Mouse (Mus musculus): ENCODE measurements around the gene Myo1a. TPM values are rescaled to one million over a fixed set of nuclear protein-coding genes. Genes with fewer than 3 reads are reported as not detected.

Myo1a gene
- polyA plus RNA-seq, 1 experiment from 2014 or later = 0.73 TPM

GRCm38 (mm10) chr10:127664891-127665290, 40.1 kb upstream of the Myo1a start:
- Histone ChIP-seq H3K9me3 (ENCODE audit: control insufficient read depth, low read length) (no peaks in the 10 kb centered on the region), H3K36me3 (ENCODE audit: control insufficient read depth, insufficient read depth, low read length) (no peaks in the 10 kb centered on the region), H3K27ac (ENCODE audit: low read depth, low read length) (no peak overlapping the region), H3K4me2 (ENCODE audit: low read length) (peak overlapping the region; percentile 96), H3K4me1 (ENCODE audit: control insufficient read depth, insufficient read depth, low read depth, low read length) (peaks cover 28% of the 10 kb centered on the region), H3K9ac (ENCODE audit: low read depth, low read length) (no peak overlapping the region), H3K27me3 (replicated peaks; ENCODE audit: control insufficient read depth, insufficient read depth, low read length) (peaks cover 44% of the 10 kb centered on the region), H3K4me3 (ENCODE audit: low read length) (no peak overlapping the region)
- ATAC-seq = no peak
- 14% methylated on average over 13 of the region's 13 CpGs for WGBS

- no peaks in the 10 kb centered on the region for H3K9me3 ChIP-seq (ENCODE audit: control insufficient read depth, low read length)
- H3K36me3 ChIP-seq (ENCODE audit: control insufficient read depth, insufficient read depth, low read length) = no peaks in the 10 kb centered on the region
- peaks cover 41% of the 10 kb centered on the region for H3K27me3 ChIP-seq (replicated peaks; ENCODE audit: control insufficient read depth, insufficient read depth, low read length)
- H3K4me2 ChIP-seq (ENCODE audit: low read length) = peak overlapping the region; percentile 96
- H3K4me3 ChIP-seq (ENCODE audit: low read length) = peak overlapping the region; percentile 57
- peak overlapping the region; percentile 71 for H3K9ac ChIP-seq (ENCODE audit: low read depth, low read length)
- peaks cover 28% of the 10 kb centered on the region for H3K4me1 ChIP-seq (ENCODE audit: control insufficient read depth, insufficient read depth, low read depth, low read length)
- H3K27ac ChIP-seq (ENCODE audit: low read depth, low read length) = no peak overlapping the region
- WGBS = 3% methylated on average over 14 of the region's 14 CpGs
- ATAC-seq = no peak
These were observed 39.4 kb upstream of the Myo1a start for GRCm38 (mm10) chr10:127665366-127666181.

- ATAC-seq = peak; percentile 74
- under 1% methylated on average over 59 of the region's 73 CpGs for WGBS
- H3K4me1 ChIP-seq (ENCODE audit: control insufficient read depth, insufficient read depth, low read depth, low read length) = peaks cover 25% of the 10 kb centered on the region; the same call in 1 of the 2 replicates
- H3K36me3 ChIP-seq (ENCODE audit: control insufficient read depth, insufficient read depth, low read length) = no peaks in the 10 kb centered on the region
- peak within 1 kb of the TSS; percentile 72 for H3K27ac ChIP-seq (ENCODE audit: low read depth, low read length)
- peaks cover 35% of the 10 kb centered on the region for H3K27me3 ChIP-seq (replicated peaks; ENCODE audit: control insufficient read depth, insufficient read depth, low read length)
- peak within 1 kb of the TSS; percentile 71 for H3K9ac ChIP-seq (ENCODE audit: low read depth, low read length)
- no peaks in the 10 kb centered on the region for H3K9me3 ChIP-seq (ENCODE audit: control insufficient read depth, low read length)
- H3K4me2 ChIP-seq (ENCODE audit: low read length) = peak within 1 kb of the TSS; percentile 96
- H3K4me3 ChIP-seq (ENCODE audit: low read length) = peak within 1 kb of the TSS; percentile 57
These were observed 38.3 kb upstream of the Myo1a start, which contains the start of gene Nemp1 for GRCm38 (mm10) chr10:127666501-127667268. Nemp1 (plus strand) TSS chr10:127666901.

- peak overlapping the region; percentile 14; the same call in 1 of the 2 replicates for H3K9ac ChIP-seq (ENCODE audit: low read depth, low read length)
- no peaks in the 10 kb centered on the region for H3K9me3 ChIP-seq (ENCODE audit: control insufficient read depth, low read length)
- peaks cover 18% of the 10 kb centered on the region; the same call in 1 of the 2 replicates for H3K4me1 ChIP-seq (ENCODE audit: control insufficient read depth, insufficient read depth, low read depth, low read length)
- H3K36me3 ChIP-seq (ENCODE audit: control insufficient read depth, insufficient read depth, low read length) = no peaks in the 10 kb centered on the region
- peak overlapping the region; percentile 96 for H3K4me2 ChIP-seq (ENCODE audit: low read length)
- peak overlapping the region; percentile 57 for H3K4me3 ChIP-seq (ENCODE audit: low read length)
- peaks cover 30% of the 10 kb centered on the region for H3K27me3 ChIP-seq (replicated peaks; ENCODE audit: control insufficient read depth, insufficient read depth, low read length)
- WGBS = 3% methylated on average over 35 of the region's 35 CpGs
- ATAC-seq = peak; percentile 41
- H3K27ac ChIP-seq (ENCODE audit: low read depth, low read length) = peak overlapping the region; percentile 72
These were observed 37.5 kb upstream of the Myo1a start for GRCm38 (mm10) chr10:127667269-127668092.

- WGBS = 2% methylated on average over 39 of the region's 40 CpGs
- no peak for ATAC-seq
- H3K4me2 ChIP-seq (ENCODE audit: low read length) = peak within 1 kb of the TSS; percentile 96
- no peaks in the 10 kb centered on the region for H3K36me3 ChIP-seq (ENCODE audit: control insufficient read depth, insufficient read depth, low read length)
- peaks cover 15% of the 10 kb centered on the region; the same call in 1 of the 2 replicates for H3K4me1 ChIP-seq (ENCODE audit: control insufficient read depth, insufficient read depth, low read depth, low read length)
- H3K27me3 ChIP-seq (replicated peaks; ENCODE audit: control insufficient read depth, insufficient read depth, low read length) = peaks cover 26% of the 10 kb centered on the region
- H3K27ac ChIP-seq (ENCODE audit: low read depth, low read length) = peak within 1 kb of the TSS; percentile 72
- H3K4me3 ChIP-seq (ENCODE audit: low read length) = peak within 1 kb of the TSS; percentile 57
- H3K9me3 ChIP-seq (ENCODE audit: control insufficient read depth, low read length) = no peaks in the 10 kb centered on the region
- peak within 1 kb of the TSS; percentile 14; the same call in 1 of the 2 replicates for H3K9ac ChIP-seq (ENCODE audit: low read depth, low read length)
These were observed 36.6 kb upstream of the Myo1a start, which contains the start of gene Nab2 for GRCm38 (mm10) chr10:127668093-127669050. Nab2 (minus strand) TSS chr10:127668568.

GRCm38 (mm10) chr10:127669170-127669569, 35.8 kb upstream of the Myo1a start:
- H3K27me3 ChIP-seq (replicated peaks; ENCODE audit: control insufficient read depth, insufficient read depth, low read length) = peaks cover 19% of the 10 kb centered on the region

GRCm38 (mm10) chr10:127670185-127670584, 34.8 kb upstream of the Myo1a start:
- 95% methylated on average over 2 of the region's 2 CpGs for WGBS
- Histone ChIP-seq H3K4me2 (ENCODE audit: low read length) (no peak overlapping the region), H3K9me3 (ENCODE audit: control insufficient read depth, low read length) (no peaks in the 10 kb centered on the region), H3K4me1 (ENCODE audit: control insufficient read depth, insufficient read depth, low read depth, low read length) (peaks cover 15% of the 10 kb centered on the region; the same call in 1 of the 2 replicates), H3K9ac (ENCODE audit: low read depth, low read length) (no peak overlapping the region), H3K36me3 (ENCODE audit: control insufficient read depth, insufficient read depth, low read length) (no peaks in the 10 kb centered on the region), H3K27ac (ENCODE audit: low read depth, low read length) (no peak overlapping the region), H3K4me3 (ENCODE audit: low read length) (no peak overlapping the region), H3K27me3 (replicated peaks; ENCODE audit: control insufficient read depth, insufficient read depth, low read length) (peaks cover 9% of the 10 kb centered on the region)
- no peak for ATAC-seq

More at GRCm38 (mm10) chr10:127669170-127669569, 35.8 kb upstream of the Myo1a start:
- Histone ChIP-seq H3K9me3 (ENCODE audit: control insufficient read depth, low read length) (no peaks in the 10 kb centered on the region), H3K4me1 (ENCODE audit: control insufficient read depth, insufficient read depth, low read depth, low read length) (peaks cover 15% of the 10 kb centered on the region; the same call in 1 of the 2 replicates), H3K9ac (ENCODE audit: low read depth, low read length) (no peak overlapping the region), H3K4me2 (ENCODE audit: low read length) (no peak overlapping the region), H3K27ac (ENCODE audit: low read depth, low read length) (no peak overlapping the region), H3K4me3 (ENCODE audit: low read length) (no peak overlapping the region), H3K36me3 (ENCODE audit: control insufficient read depth, insufficient read depth, low read length) (no peaks in the 10 kb centered on the region)
- WGBS = 18% methylated on average over 7 of the region's 7 CpGs
- ATAC-seq = no peak

GRCm38 (mm10) chr10:127671276-127671675, 33.7 kb upstream of the Myo1a start:
- Histone ChIP-seq H3K9ac (ENCODE audit: low read depth, low read length) (no peak overlapping the region), H3K4me3 (ENCODE audit: low read length) (no peak overlapping the region)
- WGBS = 43% methylated on average over 2 of the region's 2 CpGs

More at GRCm38 (mm10) chr10:127671276-127671675, 33.7 kb upstream of the Myo1a start:
- no peak overlapping the region for H3K27ac ChIP-seq (ENCODE audit: low read depth, low read length)
- no peak for ATAC-seq
- no peaks in the 10 kb centered on the region for H3K36me3 ChIP-seq (ENCODE audit: control insufficient read depth, insufficient read depth, low read length)
- H3K4me1 ChIP-seq (ENCODE audit: control insufficient read depth, insufficient read depth, low read depth, low read length) = peaks cover 13% of the 10 kb centered on the region; the same call in 1 of the 2 replicates
- peaks cover 4% of the 10 kb centered on the region for H3K27me3 ChIP-seq (replicated peaks; ENCODE audit: control insufficient read depth, insufficient read depth, low read length)
- H3K9me3 ChIP-seq (ENCODE audit: control insufficient read depth, low read length) = no peaks in the 10 kb centered on the region
- H3K4me2 ChIP-seq (ENCODE audit: low read length) = no peak overlapping the region

Data from hindbrain, embryonic 16.5 days (tissue).